Mouse (Mus musculus): ENCODE data around the gene Arrdc3.
A peak's percentile ranks its signal among the peaks of the same experiment; 100 is the strongest.

Gene Arrdc3

DNA sequence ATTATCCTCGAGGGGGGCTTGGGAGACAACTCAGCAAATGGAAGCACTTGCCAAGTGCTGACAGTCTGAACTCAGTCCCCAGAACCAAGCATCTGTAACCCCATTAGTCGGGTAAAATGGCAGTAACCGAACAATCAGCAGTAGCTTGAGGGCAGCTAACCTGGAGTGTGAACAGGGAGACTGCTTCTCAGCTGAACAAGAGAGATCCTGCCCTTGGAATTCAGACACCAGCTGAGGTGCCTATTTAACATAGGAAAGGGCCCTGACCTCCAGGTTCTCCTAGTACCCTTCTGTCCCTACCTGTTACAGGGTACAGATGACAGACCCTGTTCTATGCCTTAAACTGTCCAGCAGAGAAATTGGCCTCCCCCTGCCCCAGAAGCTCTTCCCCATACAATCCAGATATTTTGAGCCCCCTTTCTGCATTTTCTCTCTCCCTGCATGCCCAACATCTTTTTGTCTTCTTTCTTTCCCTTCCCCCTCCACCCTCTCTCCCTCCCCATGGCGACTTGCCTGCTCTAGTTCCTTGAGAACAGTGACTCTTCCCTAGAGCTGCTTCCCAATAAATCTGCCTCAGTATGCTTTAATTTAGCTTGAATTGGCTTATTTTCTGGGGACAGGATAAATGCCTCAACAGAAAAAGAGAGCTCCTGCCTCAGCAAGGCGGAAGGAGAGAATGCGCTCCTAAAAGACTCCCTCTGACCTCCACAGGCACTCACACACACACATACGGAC lies 38.6 kb downstream of the Arrdc3 start:
- no peak for DNase-seq (ENCODE audit: low read depth)

DNA sequence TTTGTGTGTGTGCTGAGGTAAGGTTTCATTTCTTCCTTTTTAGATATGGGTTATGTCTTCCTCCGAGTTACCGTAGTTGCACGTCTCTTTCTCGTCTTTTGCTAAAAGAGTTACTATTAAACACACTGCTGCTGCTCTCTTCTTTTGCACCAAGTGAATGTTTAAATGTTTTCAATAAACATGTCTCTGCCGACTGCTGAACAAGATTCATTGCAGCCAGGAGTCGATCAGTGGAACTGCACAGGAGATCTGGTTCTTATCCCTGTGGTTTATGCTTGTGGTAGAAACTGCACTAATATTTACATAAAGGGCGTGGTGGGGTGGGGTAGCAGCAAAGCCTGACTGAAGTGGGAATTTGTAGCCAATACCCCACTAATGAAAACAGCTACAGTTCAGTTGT lies 45.0 kb downstream of the Arrdc3 start:
- no peak for DNase-seq (ENCODE audit: low read depth)

DNA sequence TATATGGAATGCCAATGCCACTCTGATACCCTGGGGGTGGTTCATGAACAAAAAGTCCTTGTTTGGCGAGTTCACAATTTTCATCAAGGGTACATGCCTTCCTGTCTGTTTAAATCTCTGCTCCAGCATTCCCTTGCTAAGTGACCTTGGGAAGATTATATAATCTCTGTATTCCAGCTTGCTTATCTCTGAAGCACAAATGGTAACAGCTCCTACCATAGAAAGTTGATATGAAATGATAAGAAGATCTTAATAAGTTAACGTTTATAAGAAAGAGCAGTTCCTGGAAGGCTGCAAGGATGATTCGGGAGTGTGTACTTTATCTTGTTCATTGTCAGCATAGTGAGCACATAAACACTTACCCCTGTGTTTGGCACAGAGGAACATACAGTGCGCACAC lies 46.8 kb downstream of the Arrdc3 start:
- DNase-seq (ENCODE audit: low read depth) = no peak

GRCm38 (mm10) chr13:80932816-80933402 lies 49.7 kb downstream of the Arrdc3 start:
- no peak for DNase-seq (ENCODE audit: low read depth)

DNA sequence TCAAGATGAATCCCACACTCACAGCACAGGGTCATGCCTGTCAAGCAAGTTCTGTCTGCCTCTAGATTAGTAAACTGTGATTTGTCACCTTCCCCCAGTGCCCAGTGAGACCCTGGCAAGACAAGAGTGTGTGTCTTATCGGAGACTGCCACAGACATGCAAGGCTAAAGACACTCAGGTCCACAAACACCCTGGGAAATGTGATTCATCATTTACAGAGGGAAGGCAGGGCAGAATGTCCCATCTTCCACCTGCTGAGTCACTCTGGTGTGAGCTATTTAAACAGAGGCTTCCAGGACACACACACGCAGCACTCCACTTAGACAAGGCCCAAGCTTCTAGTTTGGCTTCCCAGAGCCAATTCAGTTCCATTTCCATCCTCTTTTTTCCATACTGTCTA lies 53.2 kb downstream of the Arrdc3 start:
- DNase-seq (ENCODE audit: low read depth) = no peak

DNA sequence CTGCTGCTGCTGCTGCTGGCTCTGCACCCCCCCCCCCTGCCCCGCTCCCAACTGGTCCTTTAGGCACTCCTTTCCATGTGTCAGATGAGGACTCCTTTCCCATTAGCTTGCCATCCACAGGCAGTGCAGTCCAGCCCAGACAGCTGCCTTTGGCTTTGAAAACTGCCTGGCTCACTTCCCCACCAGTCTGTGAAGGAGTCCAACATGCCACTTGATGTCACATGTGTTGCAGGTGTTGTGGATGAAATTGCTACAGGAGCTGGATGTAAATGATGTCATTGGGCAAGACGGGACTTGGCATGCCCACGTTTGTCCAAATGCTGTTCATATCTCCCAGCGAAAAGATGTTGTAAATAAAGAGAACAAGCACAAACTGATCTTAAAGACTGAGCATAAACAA lies 56.0 kb downstream of the Arrdc3 start:
- DNase-seq (ENCODE audit: low read depth) = no peak

GRCm38 (mm10) chr13:80939866-80940265 lies 56.7 kb downstream of the Arrdc3 start:
- no peak for DNase-seq (ENCODE audit: low read depth)

- DNase-seq (ENCODE audit: low read depth) = no peak
Measured at GRCm38 (mm10) chr13:80940421-80940820, 57.2 kb downstream of the Arrdc3 start.

- peak; percentile 52 for DNase-seq (ENCODE audit: low read depth)
Measured at GRCm38 (mm10) chr13:80940860-80941630, 57.9 kb downstream of the Arrdc3 start.

GRCm38 (mm10) chr13:80944532-80944931 lies 61.3 kb downstream of the Arrdc3 start:
- no peak for DNase-seq (ENCODE audit: low read depth)
